Mouse (Mus musculus) small intestine, adult 2 months (tissue): ENCODE data around the gene Asb12.

Experiments
- CTCF ChIP-seq: fragments of 200-500 bp; IDR thresholded peaks from 2 replicates; pipeline ENCODE4 v1.5.1; 2012; ENCODE audit warnings: low read depth, mild to moderate bottlenecking, control low read depth, inconsistent platforms, low read length, moderate library complexity, mixed read lengths; ENCODE audit not compliant: insufficient replicate concordance, insufficient read length; ENCODE audit errors: extremely low read depth
- POLR2A ChIP-seq: fragments of 200-500 bp; IDR thresholded peaks from 2 replicates; pipeline ENCODE4 v1.6.1; 2012; ENCODE audit warnings: low read depth, mild to moderate bottlenecking, control low read depth, inconsistent platforms, low read length, moderate library complexity

- TF ChIP-seq CTCF (no peak), POLR2A (no peak)
These were observed at the start of gene Asb12, which contains the start of gene Pfn5 for GRCm38 (mm10) chrX:95557887-95558286.
